Mouse (Mus musculus): ENCODE results near the gene Diras2.

- no peak for TF ChIP-seq CTCF (conservative IDR thresholded peaks at IDR 0.05; ENCODE audit: insufficient read depth, insufficient read length, low read depth, low read length)
- no peak for TF ChIP-seq POLR2A (IDR thresholded peaks at IDR 0.05; ENCODE audit: low read depth, low read length)
Measured at GRCm38 (mm10) chr13:52507460-52508293, 23.4 kb downstream of the Diras2 start.

Measured in kidney, adult 2 months (tissue).